Mouse (Mus musculus): ENCODE measurements at regions not wholly inside any gene's neighbourhood (a gene's known extent, or its start where the extent isn't known, plus 50 kb on each side); places are given as distances from the start of the nearest gene placed in this dataset.
A peak's percentile ranks its signal among the peaks of the same experiment; 100 is the strongest.

- no peak for DNase-seq (ENCODE audit: low spot score)
Measured at GRCm38 (mm10) chr2:30698758-30699535, 104.1 kb downstream of the Cstad start.

DNA sequence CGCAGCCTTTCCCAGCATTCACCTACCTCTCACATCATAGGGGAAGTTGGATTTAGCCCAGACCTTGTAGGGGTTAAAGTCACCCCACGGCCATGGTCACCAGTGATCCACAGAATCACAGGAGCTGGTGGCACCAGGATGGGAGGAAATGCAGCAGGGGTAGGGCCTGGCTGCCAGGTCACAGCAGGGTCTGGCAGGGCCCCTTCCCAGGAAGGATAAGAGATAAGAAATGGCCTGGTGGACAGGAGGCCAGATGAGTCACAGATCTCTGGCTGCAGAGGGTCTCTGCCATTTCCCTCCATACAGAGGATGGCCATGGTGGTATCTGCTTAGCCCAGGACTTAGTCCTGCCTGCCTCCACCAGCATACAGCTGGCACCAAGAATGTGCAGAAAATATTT lies 103.0 kb downstream of the Cstad start:
- no peak for DNase-seq (ENCODE audit: low spot score)

DNA sequence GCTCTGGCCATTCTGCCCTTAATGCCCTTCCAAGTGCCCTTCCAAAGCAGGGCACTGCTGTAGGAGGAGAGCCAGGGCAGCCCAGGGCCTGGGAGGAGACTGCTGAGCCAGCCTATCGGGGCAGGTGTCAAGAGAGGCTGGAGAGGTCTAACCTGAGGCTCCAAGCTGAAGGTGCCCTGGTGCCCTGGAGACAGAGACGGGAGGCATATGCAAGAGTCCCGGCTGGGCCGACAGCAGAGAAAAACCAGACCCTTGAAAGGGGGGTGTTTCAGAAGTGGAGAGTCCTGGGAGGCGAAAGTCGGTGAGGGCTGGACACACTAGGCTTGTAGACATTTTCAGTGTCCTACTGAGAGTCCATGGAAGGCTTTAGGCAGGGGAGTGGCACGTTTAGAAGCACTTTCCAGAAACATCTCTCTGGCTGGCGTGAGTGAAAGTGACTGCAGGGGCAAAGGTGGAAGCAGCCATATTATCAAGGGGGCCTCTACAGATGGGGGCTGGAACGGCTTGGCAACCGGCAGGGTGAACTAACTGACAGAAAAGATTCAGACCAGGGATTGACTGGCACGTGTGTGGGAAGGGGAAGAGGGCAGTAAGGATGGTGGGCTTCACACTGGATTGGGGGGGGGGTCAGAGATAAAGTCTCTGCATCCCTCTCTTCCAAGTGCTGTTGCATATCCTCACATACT lies 101.1 kb downstream of the Cstad start:
- DNase-seq (ENCODE audit: low spot score), result no peak

DNA sequence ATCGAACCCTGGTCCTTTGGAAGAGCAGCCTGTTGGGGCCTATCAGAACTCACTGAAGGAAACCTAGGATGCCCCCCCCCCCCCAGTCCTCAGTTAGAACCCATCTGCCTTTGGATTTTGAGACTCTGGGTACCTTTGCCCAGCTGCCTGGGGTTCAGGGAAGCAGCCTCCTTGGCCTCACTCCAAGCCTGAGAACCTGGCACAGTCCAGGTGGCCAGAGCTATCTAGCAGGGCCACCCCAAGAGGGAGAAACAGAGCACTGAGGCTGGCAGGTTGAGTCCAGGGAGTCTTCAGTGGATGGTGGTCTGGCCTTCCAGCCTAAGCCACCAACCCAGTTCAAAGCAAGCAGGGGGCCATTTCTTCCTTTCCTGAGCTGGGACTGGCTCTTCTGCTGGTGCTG lies 100.2 kb downstream of the Cstad start:
- no peak for DNase-seq (ENCODE audit: low spot score)

- DNase-seq (ENCODE audit: low spot score), result peak; percentile 81
Measured at GRCm38 (mm10) chr2:30693206-30694035, 98.6 kb downstream of the Cstad start.

GRCm38 (mm10) chr2:30692561-30693205 lies 97.8 kb downstream of the Cstad start:
- DNase-seq (ENCODE audit: low spot score), result peak; percentile 69

DNA sequence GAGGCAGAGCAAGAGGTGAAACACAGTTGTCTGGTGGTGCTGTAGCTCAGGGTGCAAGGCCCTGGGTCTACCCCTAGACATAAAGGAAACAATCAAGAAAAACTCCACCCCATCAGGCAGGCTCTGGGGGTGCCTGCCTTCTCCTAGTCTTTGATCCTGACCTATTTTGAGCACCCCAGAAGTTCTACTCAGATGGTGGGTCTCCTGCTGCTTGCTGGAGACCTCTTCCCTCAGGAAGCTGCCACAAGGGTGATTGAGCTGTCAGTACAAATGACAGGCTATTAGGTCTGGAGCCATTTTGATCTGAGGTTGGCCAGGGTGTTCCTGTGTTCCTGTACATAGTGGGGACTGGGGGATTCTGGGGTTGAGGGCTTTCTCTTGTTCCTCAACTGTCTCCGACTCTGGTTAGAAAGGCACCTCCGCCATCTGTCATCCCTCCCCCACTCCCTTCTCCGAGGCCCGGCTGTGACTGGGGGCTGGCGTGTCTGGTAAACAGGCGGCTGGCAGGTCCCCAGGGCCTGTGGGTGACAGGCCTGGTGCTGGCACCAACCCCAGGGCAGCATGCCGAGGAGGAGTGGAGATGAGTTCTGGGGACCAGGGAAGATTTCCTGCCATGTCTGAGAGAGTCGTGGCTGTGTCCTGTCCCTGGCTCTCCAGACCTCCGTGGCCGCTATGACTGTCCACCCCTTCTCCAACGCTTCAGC lies 97.2 kb downstream of the Cstad start:
- DNase-seq (ENCODE audit: low spot score), result peak; percentile 69

DNA sequence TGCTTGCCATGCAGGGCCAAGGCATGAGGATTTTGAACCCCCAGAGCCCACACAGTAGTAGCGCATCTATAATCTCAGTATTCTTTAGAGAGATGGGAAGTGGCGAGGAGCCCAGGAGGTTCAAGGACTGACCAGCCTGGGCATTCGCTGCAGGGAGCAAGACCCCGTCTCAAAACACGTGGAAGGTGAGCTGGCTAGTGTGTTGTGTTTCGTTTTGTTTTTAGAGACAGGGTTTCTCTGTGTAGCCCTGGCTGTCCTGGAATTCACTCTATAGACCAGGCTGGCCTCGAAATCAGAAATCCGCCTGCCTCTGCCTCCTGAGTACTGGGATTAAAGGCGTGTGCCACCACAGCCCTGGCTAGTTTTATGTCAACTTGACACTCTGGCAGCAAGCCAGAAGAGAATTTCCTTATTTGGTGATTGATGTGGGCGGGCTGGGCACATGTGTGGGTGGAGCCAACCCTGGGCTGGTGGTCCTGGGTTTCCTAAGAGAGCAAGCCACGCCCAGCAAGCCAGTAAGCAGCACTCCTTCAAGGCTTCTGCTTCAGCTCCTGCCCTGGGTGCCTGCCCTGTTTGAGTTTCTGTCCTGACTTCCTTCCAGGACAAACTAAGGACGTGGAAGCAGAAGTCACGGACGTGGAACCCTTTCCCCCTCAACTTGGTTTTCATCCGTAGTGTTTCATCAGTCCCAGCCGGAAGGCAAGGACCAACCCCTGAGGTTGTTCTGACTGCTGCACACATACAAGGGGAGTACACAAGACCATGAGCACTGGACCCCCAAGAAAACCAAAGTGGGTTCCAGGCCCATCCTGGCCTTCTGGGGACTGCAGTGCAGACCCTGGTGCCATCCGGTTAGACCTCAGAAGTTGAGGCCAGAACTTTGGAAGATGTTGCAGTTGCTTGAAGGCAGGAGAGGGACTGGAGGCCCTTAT lies 96.4 kb downstream of the Cstad start:
- peak; percentile 64 for DNase-seq (ENCODE audit: low spot score)

DNA sequence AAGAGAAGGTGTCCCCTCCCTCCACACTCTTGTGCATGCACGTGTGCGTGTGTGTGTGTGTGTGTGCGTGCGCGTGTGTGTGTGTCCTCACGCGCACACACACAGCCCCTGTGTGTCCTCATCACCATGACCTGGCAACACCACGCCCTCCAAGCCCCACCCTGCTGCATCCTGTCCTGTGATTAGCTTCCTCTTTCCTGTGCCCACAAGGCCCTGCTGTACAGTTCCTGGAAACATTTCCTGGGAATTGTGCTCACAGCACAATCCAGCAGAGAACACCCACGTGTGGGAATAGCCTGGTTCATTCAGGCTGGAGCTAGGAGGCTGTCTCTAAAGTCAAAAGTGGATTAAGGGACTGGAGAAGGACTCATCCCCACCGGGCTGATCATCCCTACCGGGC lies 95.5 kb downstream of the Cstad start:
- DNase-seq (ENCODE audit: low spot score), result no peak

GRCm38 (mm10) chr2:30688402-30688801 lies 93.6 kb downstream of the Cstad start:
- no peak for DNase-seq (ENCODE audit: low spot score)

DNA sequence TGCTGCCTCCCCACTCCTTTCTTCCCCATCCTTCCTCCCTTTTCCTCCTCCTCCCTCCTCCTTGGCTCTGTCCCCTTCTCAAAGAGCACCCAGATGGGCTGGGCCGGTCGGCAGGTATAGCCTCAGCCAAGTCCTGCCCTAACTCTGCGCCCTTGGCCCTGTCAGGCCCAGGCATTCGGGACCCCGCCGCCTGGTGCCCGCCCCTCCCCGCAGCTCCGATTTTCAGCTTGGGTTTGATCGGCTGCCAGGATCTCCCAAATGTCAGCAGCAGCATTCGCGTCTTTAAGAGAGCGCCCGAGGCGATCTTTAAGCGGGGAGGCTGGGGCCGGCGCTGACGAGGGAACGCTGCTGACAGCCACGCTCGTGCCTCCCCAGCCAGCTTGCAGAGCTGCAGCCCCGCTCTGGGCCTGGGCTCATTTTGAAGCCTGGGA lies 92.3 kb downstream of the Cstad start:
- peak; percentile 58 for DNase-seq (ENCODE audit: low spot score)

GRCm38 (mm10) chr2:30686359-30686758 lies 91.5 kb downstream of the Cstad start:
- DNase-seq (ENCODE audit: low spot score), result no peak

- peak; percentile 85 for DNase-seq (ENCODE audit: low spot score)
Measured at GRCm38 (mm10) chr2:30685137-30685860, 90.5 kb downstream of the Cstad start.

GRCm38 (mm10) chr2:30684461-30684860 lies 89.6 kb downstream of the Cstad start:
- no peak for DNase-seq (ENCODE audit: low spot score)

DNA sequence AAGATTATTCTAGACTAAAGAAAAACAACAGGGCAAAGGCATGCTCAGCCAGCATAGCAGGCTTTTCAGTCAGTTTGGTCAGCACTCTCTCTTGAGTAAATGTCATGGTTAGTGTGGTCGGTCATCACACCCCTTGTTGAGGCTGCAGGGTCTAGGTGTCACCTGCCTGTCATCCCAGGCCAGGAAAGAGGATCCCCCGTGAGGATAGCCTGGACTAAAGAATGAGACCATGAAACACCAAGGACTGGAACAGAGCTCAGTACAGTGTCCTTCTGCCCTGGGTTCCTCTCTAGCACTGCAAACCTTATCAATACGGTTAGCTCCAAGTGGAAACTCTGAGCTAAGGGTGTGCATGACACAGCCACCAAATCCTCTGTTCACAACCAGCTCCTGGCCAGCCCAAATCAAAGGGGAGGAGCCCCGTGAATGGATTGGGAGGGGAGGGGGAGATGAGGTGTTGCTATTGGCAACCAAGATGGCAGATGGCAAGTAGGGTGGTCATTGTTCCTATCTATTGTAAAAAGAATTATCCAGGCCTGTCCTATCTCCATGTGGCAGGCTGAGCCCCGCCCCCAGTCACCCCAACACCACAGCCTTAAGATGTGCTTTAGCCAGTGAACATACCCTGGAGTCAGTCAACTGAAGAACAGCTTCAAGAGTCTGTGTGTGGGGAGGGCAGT lies 87.4 kb downstream of the Cstad start:
- no peak for DNase-seq (ENCODE audit: low spot score)

DNA sequence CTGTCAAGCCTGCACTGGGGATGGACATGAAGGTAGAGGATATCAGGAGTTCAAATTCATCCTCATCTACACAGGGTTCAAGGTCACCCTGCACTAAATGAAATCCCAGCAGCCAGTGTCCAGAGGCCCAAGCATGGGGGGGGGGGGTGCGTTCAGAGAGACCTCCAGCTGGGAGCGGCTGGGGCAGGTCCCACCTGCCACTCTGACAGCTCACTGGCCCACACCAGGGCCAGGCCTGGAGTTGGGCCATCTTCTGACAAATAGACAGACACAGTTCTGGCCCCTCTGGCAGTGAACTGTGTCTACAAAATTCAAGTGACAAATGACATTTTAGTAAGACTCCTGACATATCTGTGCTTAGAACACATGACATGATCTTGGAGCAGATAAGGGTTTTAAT lies 86.8 kb downstream of the Cstad start:
- DNase-seq (ENCODE audit: low spot score), result no peak

GRCm38 (mm10) chr2:30679041-30679440 lies 84.2 kb downstream of the Cstad start:
- DNase-seq (ENCODE audit: low spot score), result no peak

DNA sequence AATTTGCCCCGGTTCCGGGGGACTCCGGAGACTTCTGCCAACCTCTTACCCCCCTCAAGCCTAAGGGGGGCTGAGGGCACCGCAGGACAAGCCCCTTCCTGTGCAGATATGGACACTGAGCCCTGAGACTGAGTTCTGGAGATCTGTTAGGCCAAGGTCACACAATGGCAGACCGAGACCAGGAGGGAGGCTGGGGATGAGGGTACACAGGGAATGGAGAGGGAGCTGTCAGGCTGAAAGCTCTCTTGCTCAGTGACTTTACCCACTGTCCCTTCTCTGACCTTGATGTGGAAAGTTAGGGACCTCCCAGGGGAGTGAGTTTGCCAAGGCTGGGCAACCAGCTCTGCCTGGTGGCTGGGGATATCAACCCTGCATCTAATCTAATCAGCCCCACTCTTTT lies 82.7 kb downstream of the Cstad start:
- no peak for DNase-seq (ENCODE audit: low spot score)

- peak; percentile 60 for DNase-seq (ENCODE audit: low spot score)
Measured at GRCm38 (mm10) chr2:30676833-30677459, 82.1 kb downstream of the Cstad start.
